Mouse (Mus musculus) cerebellum, adult 11 months (tissue): ENCODE results near the gene Gm2237.
"Not testable (repeated sequence)": the region's sequence is repeated elsewhere in the genome, so short reads cannot be mapped to it uniquely, and the experiment has no call there.

Experiments used
- DNase-seq: peaks from one replicate; pipeline ENCODE4 v3.0.0; 2022

The Gm2237 gene

DNA sequence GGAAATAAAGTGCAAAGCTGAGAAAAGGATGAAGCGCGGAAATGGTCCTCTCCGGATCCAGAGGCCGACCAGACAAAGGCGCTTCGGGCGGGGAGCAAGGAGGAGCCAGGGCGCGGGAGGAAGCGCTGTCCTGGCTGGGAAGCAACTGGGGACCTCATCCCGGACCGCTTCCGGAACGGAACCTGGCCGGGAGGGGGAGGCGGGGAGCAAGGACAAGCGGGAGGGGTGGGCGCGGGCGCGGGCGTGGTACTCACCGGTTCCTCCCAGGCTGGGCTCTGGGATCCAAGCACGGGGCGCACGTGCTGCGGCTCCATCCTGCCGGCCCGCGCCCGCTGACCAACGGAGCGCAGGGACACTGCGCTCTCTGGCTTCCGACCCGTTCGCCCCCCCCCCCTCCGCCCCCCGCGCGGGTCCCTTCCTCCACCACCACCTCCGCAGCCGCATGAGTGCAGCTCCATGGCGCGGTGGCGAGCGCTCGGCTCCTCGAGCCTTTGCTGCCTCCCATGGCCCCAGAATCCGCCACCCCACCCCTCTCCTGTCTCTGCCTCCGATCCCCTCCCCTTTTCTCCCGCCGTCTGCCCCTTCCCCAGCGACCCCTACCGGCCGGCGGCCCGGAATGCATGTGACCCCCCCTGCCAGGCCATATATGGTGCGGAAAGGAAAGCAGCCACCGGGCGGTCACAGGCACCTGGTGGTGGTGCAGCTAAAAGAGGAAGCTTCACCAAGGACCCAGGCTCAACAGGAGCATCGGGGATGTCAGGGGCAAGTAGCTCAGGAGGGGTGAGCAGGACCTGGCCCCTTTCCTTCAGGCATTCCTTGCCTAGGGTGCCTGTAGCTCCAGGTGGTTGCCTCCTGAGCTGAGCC, at the start of gene Gm2237:
Gm2237 (minus strand) TSS at position 332 of the 864 bp plus-strand sequence.
- not testable (repeated sequence) for DNase-seq

GRCm38 (mm10) chr14:19602481-19602880, 17.5 kb upstream of the Gm2237 start, which contains the start of gene Gm5458:
Gene Gm5458 (minus strand): TSS chr14:19602581.
- DNase-seq: not testable (repeated sequence)

- DNase-seq: not testable (repeated sequence)
Observed at GRCm38 (mm10) chr14:19549863-19550262, 35.1 kb downstream of the Gm2237 start, which contains the start of gene Gm2244. Gene Gm2244 (minus strand): TSS chr14:19549963.
